Mouse (Mus musculus) embryo, embryonic 10 days (tissue): Measurements from ENCODE around the gene Rtkn2.

Experiments
- DNase-seq: peaks from one replicate; pipeline ENCODE4 v3.0.0-alpha.2; 2015; ENCODE audit warnings: low spot score

Gene Rtkn2

DNA sequence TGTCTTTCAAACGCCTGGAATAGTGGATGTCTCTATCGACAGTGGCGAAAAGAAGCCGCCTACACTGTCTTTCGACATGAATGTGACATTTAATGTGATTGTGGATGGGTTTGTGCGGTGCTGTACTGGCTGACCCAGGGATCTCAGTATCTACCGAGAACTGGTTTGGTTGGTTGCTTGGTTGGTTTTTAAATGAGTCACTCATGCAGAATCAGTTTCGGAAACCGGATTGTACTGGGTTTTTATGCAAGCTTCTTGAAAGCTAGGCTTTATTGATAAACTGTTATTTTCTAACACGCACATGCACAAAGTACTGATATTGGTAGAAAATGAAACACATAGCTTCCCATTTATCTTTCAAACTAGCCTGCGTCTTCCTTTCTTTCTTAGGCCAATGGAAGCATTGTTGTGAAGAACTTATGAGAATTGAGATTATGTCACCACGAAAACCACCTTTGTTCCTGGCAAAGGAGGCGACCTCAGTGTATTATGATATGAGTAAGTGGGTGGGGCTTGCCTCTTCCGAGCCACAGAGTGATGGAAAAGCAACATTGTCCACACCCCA lies 60.4 kb downstream of the Rtkn2 start:
- DNase-seq = no peak

DNA sequence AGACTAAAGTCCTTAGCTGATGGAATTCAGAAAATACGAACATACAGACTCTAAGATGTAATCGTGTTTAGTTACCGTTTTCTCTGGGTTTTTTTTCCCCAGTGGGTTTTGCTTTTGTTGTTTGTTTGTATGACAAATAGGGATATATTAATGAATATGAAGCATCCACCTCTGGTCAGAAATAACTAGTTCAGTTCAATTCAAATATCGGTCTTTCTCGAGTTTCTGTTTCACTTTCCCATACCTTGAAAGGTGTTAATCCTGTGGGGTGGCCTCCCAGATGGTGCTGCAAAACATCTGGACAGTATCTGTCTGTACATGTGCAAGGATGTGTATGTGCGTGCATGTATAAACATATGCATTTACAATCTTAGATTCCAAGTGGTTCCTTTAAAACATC lies 61.0 kb downstream of the Rtkn2 start:
- no peak for DNase-seq

DNA sequence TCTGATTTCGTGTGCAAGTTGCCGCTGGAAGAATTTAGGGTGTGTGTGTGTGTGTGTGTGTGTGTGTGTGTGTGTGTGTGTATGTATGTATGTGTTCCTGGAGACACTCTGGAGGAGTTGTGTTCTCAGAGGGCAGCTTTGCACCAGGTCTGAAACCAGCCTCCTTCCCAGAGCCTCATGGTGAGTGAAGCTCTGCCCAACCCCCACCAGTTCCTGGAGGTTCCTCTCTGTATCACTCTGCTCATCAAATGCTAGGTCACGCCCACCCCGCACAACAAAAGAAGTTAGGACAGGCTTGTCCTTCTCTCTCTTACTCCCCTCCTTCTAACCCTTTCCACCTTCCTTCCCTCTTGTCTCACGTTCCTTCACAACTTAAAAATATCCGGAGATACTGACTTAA lies 64.6 kb downstream of the Rtkn2 start:
- peak; percentile 70 for DNase-seq

DNA sequence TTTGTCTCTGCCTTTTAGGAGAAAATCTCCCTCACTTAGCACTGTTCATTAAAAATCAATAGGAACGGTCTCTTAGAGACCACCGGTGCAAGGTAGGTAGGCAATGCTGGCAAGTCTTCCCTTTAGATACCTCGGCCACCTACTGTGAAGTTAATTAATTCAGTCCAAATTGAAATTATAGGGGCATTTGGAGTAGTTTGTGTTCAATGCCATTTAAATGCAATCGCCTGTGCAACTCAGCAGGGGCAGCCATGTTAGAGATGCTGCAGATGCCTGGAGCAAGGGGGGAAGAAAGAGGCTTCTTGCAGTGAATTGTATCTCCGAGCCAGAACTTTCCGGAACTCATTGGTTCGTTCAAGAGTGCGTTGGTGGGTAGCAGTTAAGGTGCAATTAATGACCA lies 65.5 kb downstream of the Rtkn2 start:
- DNase-seq = no peak

DNA sequence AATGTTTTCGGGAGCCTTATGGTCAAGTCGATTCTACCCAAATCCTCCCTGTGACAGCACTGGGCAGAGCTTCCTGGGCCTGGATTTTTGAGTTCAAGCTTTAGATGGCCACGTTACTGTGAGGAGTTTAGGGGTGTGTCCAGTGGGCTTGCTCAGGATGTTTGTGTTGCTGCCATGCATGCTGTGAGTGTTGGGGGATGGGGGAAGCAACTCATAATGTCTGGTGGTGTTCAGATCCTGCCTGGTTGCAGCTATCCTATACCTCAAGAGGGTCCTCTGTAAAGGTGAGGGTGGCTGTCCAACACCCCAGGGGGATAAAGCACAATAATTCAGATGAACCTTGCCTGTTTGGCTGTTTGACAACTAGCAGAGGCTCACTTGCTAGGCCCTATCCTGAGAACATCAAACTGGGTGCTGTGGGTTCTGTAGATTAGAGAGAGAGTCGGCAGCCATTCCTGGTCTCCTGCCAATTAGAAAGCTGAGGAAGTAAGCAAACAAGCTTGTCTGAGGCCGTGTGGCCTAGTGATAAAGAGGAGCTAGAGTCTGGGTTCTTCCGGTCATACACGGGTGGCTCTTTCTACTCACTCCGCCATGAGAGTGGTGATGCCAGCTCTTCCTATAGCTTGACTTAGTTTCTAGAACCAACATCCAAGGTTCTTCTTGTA lies 69.4 kb downstream of the Rtkn2 start:
- no peak for DNase-seq

DNA sequence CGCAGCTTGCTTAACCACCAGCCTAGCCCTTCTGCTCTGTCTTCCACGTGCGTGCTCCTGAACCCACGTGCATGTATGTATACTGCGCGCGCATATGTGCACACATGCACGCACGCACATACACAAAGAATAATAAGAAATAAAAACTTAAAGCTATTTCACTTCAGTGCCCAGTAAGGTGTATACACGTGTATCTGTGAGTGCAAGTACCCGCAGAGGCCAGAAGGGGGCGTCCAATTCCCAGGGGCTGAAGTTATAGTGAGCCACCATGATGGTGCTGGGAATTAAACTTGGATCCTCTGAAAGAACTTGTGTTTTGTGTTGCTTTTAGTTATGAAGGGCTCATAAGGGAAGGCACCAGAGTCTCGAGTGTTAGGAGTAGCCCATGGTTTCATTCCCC lies 71.5 kb downstream of the Rtkn2 start:
- DNase-seq = no peak

DNA sequence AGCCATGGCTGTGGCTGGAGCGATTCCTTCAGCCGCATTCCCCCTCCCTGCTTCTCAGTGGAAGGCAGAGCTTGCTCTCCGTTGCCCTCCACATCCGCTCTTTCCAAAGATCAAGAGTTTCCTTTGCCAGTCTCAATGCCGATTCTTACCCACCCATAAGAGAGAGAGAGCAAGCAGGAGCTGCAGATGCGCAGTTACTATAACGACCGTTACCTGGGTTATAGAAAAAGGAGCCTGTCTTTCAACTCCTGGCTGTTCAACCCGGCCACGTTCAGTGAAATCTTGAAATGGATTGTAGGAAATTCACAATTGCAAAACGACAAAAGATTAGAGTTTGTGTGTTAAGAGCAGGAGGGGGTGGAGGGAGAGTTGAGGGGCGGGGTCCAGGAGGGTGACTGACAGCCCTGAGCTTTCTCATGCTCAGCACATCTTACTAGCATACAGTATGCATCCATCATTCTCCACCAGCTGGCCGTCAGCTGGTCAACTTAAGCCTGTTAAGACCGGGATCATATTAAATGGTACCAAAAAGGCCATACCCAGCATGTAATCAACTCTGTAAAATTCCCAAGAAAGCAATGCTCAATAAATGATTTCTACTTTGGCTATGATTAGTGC lies 72.1 kb downstream of the Rtkn2 start:
- DNase-seq = no peak

DNA sequence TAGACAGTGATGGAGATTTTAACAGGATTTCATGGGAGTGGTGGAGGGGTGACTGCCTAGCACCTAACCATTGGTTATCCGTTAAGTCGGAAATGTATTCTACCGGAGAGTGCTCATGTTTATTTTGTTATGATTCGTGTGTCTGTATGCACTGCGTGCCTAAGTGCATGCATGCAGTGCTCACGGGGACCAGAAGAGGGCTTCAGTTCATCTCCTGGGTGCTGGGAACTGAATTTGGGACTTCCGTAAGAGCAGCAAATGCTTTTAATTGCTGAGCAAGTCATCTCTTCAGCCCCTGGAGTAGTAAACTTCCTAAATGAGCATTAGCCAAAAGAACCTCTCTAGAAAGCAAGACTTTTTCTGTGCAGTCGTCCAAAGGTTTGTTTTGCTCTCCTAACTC lies 72.9 kb downstream of the Rtkn2 start:
- DNase-seq = no peak

DNA sequence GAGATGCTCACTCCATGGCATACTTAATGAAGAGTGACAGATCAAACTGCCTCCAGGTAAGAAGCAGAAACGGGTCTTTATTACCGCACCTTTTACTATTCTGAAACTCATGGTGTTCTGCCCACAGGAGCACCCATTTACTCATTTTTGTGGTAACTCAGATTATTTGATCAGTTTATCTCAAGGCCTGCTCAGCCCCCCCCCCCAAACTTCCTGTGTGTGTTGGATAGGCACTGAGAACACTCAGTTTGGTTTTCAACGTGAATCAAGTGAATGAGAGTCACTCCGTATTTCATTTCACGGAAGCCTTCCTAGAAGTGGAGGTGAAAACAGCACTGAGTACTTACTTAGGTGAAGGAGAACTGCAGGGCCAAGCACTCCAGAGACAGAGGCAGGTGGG lies 74.8 kb downstream of the Rtkn2 start:
- no peak for DNase-seq

DNA sequence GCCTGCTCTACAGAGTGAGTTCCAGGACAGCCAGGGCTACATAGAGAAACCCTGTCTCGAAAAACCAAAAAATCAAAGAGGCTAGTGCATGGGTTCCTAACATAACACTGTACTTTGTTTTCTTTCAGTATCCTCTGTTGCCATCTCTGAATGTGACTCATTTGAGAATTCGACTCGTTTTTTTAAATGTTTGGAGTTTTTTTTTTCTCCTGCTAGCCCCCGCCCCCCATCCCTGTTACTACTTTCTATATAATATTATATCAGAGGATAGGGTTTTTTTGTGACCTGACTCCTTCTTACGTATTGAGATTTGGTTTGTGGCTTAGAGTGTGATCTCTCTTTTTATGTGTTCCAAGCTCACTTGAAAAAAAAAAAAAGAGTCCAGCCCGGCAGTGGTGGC lies 75.3 kb downstream of the Rtkn2 start:
- DNase-seq = no peak

DNA sequence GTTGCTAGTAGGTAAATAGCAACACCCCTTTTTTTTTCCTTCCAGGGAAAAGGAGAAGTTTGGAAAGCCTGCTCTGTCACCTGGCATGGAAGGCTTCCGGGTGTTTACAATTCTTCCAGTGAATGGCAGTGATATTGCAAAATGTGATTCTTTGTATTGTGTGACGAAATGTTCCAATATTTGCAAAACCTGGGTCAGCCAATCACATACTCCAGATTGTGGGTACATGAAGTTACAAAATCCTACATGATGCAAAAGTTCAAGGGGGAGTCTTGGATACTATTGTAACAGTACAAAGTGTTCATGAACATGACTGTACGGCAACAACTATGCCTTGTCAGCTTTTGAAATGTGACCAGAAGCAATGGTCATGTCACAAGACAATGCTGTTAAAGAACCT lies 78.5 kb downstream of the Rtkn2 start:
- DNase-seq = no peak

DNA sequence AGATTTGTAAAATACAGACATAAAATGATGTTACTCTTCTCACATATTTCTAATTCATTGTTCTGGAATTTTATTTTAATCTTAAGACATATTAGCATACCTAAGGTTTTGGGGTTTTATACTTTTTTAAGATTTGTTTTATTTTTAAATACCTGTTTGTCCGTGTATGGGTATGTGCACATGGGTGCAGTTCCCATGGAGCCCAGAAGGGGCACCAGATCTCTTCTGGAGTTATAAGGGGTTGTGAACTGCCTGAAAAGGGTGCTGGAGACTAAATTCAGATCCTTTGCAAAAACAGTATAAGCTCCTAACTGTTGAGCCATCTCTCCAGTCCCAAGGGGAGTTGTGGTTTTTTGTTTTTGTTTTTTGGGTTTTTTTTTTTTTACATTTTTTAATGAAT lies 79.0 kb downstream of the Rtkn2 start:
- DNase-seq = no peak

DNA sequence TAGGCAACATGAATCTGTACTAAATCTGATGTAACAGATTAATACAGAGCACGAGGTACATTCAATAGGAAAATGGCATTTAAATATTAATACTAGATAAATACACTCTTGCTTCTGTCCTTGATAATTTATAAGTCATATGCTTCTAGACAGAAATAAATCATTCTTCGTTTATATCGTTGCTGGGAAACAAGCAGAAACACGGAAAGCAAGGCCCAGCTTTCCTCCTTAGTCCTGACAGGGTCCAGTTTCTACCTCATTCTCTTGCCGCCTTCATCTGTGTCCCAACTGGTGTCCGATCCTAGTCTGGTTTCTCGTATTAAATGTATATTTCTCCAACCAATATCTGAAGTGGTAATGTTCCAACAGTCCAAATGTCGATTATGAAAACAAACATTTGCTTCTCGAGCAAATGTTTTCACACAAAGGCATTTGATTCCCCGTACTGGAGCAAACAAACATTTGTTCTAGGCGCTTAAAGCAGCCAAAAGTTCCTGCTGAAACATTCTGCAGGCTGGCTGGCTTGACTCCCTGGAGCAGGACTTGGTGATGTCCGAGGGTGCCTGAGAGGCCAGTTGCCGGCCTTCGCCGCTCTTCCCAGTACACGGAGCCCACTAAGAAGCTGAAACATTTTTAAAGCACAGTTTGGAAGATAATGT lies 81.3 kb downstream of the Rtkn2 start:
- no peak for DNase-seq

DNA sequence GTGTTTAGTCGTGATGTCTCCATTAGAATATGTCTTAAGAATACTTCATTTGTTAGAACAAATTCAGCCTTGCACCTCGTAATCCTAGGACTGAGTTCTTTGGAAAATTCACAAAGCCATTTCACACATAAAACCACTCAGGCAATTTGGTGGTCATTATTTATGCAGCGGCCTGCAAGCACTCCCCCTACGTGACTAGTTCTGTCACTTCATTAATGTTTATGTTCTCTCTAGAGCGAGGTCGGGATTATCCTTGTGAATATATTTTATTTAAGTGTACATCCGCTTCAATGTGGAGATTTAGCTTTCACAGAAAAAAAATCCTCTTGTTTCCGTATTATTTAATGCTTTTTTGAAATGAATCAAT lies 81.9 kb downstream of the Rtkn2 start:
- no peak for DNase-seq

DNA sequence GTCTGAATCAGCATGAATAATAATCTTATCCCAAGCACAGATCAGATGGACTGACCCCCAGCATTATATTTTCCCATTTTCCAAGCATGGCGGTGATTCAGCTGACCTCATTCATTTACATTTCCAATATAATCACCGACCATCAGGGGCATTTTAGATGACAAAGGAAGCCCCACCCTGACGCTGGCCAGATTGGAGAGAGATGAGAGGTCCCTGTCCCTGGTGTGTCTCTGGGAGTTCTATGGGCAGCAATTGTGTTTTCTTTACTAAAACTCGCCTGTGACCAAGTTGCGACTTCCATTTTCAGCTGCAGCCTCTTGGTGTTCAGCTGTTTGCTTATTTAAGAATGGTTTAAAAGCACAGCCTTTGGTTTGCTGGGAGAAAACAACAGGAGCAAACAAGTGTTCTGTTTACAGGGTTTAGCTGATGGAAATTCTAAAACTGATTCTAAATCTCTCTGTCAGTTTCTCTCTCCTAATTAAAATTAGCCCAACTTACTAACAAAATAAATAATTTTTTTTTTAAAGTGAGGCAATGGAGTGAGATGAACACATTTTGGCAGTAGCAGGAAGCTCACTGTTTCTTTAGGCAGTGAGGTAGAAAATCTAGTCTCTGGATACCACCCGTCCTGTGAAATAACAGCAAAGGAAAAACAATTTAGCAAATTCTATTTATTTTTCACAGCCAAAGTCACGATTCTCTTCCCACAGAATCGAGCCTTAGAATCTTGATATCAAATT lies 84.6 kb downstream of the Rtkn2 start:
- DNase-seq = no peak

DNA sequence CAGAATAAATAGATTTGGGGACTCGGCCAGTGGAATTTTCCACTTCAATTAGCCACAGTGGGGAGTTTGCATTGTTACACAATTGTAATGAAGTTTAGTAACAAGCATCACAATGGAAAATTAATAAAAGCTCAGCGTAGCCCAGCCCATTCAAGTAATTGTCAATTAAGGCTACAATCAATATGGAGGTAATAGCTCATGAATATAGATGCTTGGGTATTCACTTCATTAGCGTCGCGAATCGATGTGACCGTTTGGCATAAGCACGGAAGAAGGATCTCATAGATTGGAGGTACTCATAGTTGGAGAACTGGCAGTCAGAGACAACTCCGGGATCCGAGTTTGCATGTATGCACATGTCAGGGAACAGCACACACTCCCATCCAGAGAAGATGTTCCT lies 85.2 kb downstream of the Rtkn2 start:
- DNase-seq = peak; percentile 9

DNA sequence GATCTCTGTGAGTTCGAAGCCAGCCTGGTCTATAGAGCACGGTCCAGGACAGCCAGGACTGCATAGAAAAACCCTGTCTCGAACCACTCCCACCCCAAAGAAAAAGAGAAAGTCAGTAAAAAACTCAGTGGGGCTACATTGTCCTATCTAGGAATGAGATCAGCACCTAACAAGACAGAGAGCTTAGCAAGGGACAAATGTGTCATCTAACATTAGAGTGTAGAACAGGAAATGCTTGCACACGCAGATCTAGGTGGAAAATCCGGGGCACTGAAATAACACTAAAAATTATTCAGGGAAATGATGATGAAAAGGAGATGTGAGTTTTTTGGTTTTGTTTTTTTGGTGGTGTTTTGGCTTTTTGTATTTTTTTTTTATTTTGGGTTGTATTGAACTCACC lies 86.8 kb downstream of the Rtkn2 start:
- no peak for DNase-seq

DNA sequence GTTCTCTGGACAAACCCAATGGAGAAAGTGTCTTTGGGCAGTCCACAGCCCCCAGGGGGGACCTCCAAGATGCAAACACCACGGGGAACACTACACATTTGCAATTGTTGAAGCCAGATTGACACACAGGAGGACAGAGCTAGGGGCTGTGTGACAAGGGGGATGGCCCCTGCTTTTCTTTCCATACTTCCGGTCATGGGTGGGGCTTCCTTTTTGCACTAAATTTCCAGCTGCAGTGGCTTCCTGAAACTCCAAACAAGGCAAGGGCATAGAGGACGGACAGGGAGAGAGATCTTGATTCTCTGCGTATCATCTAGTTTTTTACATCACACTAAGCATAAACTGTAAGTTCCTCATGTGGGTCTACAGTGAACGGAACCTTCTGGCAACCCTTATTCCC lies 88.6 kb downstream of the Rtkn2 start:
- DNase-seq = no peak

DNA sequence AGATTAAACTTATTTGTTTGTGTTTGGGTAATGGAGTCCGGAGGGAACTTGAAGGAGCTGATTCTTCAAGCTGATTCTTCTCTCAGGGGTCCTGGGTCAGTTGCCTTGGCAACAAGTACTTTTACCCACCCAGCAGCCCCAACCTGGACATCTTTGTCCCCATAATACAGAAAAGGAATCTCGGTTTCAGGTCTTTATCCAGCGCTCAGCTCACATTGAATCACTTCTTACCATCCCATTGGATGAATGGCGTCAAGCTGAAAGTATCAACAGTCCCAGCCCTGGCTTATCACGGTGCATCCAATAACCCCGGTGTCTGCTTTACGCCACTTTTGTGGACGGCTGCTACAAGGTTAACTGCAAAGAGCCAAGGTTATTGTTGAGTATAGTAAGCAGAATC lies 89.1 kb downstream of the Rtkn2 start:
- no peak for DNase-seq

DNA sequence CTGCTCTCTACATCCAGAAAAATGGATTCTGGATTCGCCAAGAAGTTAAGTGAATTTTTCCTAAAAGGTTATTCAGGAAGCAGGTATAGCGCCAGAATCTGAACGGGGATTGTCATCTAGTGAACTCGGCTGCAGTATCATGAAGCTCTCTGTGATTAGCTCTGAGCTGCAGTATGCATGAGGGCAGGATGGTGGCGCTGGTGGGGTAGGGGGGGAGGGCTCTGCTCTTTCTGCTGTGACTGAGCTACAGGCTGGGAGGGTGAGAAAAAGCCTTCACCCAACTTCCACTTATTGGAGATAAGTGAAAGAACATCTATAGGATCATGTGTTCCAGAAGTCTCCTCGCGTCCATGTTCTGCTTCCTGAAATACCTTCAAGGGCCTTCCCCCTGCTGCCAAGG lies 91.7 kb downstream of the Rtkn2 start:
- no peak for DNase-seq

DNA sequence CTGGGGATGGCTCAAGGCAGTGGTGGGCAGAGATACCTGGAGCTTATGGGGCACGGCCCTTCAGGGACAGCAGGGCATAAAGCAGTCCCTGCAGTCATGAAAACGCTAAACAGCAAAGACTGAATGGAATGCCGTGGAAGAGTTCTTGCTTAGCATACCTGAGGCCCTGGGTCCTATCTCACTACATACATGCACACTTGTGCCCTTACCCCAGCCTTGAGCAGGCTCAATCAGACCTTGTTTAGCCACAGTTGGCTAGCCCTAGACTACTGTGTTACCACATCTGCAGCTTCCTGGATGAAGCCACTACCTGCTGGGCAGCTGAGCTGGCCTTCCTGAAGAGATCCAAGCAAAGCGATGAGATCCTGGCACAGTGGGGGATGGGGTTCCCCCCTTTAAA lies 93.3 kb downstream of the Rtkn2 start:
- DNase-seq = no peak

DNA sequence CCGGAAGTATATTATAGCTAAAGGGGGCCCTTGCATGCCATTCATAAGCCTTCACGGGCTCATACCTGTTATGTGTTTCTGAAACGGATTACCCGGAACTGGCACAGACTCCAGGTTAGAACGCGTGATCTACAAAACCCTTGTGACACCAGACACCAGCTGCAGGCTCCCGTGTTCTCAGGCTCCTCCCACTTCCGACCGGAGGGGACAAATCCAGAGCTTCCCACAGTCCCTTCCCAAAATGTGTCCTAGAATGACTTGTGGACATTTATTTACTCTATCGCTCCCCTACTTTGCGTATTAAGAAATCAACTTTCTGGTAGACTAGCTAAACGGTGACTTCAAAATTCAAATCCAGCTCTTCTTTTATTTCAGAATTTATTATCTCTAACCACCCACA lies 94.9 kb downstream of the Rtkn2 start:
- DNase-seq = no peak

DNA sequence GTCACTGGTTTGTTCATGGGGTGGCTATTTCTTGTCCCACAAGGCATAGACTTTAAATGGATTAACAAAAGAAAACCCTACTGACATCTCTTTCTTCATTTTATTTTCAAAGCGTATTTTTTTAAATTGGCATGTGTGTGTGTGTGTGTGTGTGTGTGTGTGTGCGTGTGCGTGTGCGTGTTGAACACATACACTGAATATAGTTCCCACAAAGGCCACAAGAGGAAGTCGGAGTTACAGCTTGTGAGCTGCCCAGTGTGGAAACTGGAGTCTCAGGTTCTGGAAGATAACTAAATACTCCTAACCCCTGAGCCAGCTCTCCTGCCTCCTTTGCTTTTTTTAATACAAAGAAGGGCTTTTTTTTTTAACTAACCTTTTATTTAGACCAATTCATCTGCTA lies 95.8 kb downstream of the Rtkn2 start:
- no peak for DNase-seq
